Mouse (Mus musculus): Measurements from ENCODE around the gene BC049715.

DNA sequence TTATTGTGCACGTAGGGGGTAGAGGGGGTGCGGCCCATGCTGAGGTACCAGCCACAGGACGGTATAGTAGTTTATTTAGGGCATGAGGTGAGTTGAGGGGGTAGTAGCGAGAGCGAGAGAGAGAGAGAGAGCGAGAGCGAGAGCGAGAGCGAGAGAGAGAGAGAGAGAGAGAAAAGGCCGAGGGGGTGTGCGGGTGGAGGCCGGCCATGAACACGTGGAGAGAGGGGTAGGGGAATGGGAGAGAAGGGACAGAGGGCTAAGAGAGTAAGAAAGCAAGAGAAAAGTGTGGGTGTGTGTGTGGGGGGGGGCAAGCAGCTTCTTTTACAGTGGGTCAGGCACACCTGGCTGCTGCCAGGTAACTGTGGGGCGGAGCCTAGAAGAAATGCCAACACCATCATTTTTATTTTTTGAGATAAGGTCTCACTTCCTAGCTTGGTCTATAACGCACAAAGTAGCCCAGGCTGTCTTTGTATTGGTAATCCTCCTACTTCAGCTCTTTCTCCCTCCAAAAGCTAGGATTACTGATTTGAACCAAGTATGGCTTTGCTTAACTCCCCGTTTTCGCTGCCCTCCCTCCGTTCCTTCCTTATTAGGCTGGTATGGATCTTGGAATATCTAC, 19.9 kb upstream of the BC049715 start:
- no peak for TF ChIP-seq CTCF (IDR thresholded peaks at IDR 0.05; ENCODE audit: control insufficient read depth, insufficient read depth, low read length)
- TF ChIP-seq POLR2A (IDR thresholded peaks at IDR 0.05; ENCODE audit: borderline replicate concordance, control insufficient read depth, low read depth, low read length) = no peak
